In the genomic region with DNA sequence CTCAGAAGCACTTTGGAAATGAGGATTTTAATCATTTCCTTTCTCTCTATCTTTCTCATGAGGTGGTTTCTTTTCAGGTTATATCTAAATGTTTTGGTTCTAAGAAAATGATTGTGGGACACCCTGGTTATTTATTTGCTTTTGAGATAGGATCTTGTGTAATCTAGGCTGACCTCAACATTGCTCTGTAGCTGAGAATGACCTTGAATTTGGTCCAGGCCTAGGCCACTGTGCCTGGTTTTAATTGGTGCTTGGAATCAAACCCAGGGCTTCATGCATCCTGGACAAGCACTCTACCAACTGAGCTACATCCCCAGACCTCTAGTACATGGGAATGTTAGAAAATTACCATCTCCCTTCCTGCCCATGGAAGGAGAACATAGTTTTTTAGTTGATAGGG, we compare ENCODE assay signal across 27 mouse cellular contexts. TPM values are rescaled to one million over a fixed set of nuclear protein-coding genes. Genes with fewer than 3 reads are reported as not detected.
DNase-seq lines count a peak whose midpoint lies in the region; ATAC-seq lines count a peak whose summit lies in the region.
"Had no signal": no experiment of that assay in that cellular context is flagged by ENCODE, and none has a peak within 500 bp of the region (broad histone marks: within the 10 kb centered on the region; RNA-seq: fewer than 3 reads in every experiment).

No protein-coding gene starts in this region.

- no peaks in the 10 kb centered on the region for H3K36me3 ChIP-seq in kidney, embryonic 16.5 days (ENCODE audit: insufficient read depth, low read length)
- no peaks in the 10 kb centered on the region for H3K36me3 ChIP-seq in liver, embryonic 16.5 days (ENCODE audit: control insufficient read depth, insufficient read depth)
- H3K36me3 ChIP-seq in liver, embryonic 11.5 days (ENCODE audit: control insufficient read depth, insufficient read depth, low read length) = no peaks in the 10 kb centered on the region
- H3K36me3 ChIP-seq: embryonic facial prominence, embryonic 12.5 days; embryonic facial prominence, embryonic 15.5 days; hindbrain, embryonic 12.5 days; hindbrain, embryonic 15.5 days had no signal

- H3K9ac ChIP-seq in kidney, embryonic 16.5 days (replicated peaks; ENCODE audit: low read length) = no peak overlapping the region
- no peak overlapping the region for H3K9ac ChIP-seq in liver, embryonic 16.5 days (ENCODE audit: low read depth, low read length)
- H3K9ac ChIP-seq in liver, embryonic 11.5 days (ENCODE audit: low read depth, low read length) = no peak overlapping the region
- H3K9ac ChIP-seq: embryonic facial prominence, embryonic 12.5 days; embryonic facial prominence, embryonic 15.5 days; forebrain, postnatal 0 days; hindbrain, embryonic 12.5 days; hindbrain, embryonic 15.5 days had no signal

- no peak overlapping the region for H3K4me2 ChIP-seq in kidney, embryonic 16.5 days (replicated peaks; ENCODE audit: low read depth, low read length)
- no peak overlapping the region for H3K4me2 ChIP-seq in liver, embryonic 16.5 days (ENCODE audit: low read depth, low read length)
- no peak overlapping the region for H3K4me2 ChIP-seq in liver, embryonic 11.5 days
- H3K4me2 ChIP-seq: embryonic facial prominence, embryonic 12.5 days; embryonic facial prominence, embryonic 15.5 days; heart, embryonic 11.5 days; hindbrain, embryonic 12.5 days; hindbrain, embryonic 15.5 days had no signal

- peak; percentile 39 for DNase-seq in kidney, adult 11 months
- DNase-seq in kidney, postnatal 14 days = no peak
- peak; percentile 73 for DNase-seq in kidney, adult 9 months
- DNase-seq in liver, embryonic 11.5 days (ENCODE audit: low spot score) = no peak
- peak; percentile 10 for DNase-seq in 416B (ENCODE audit: low read depth)
- DNase-seq in lung, postnatal 36 days = no peak
- DNase-seq: adrenal gland, postnatal 10 days; cerebellum, adult 18-20 months; cerebellum, adult 9-10 months; cerebellum, postnatal 14 days; forebrain, postnatal 0 days; gastrocnemius, adult 2 months; gastrocnemius, postnatal 14 days; heart, adult 11 months had no signal

- no peaks in the 10 kb centered on the region for H3K9me3 ChIP-seq in kidney, embryonic 16.5 days (ENCODE audit: low read length)
- no peaks in the 10 kb centered on the region for H3K9me3 ChIP-seq in liver, embryonic 16.5 days (replicated peaks; ENCODE audit: control insufficient read depth, low read length)
- H3K9me3 ChIP-seq in liver, embryonic 11.5 days (ENCODE audit: control insufficient read depth, low read length) = no peaks in the 10 kb centered on the region
- H3K9me3 ChIP-seq: embryonic facial prominence, embryonic 12.5 days; embryonic facial prominence, embryonic 15.5 days; hindbrain, embryonic 12.5 days; hindbrain, embryonic 15.5 days had no signal

- ATAC-seq in kidney, embryonic 16.5 days (ENCODE audit: low FRiP score, low TSS enrichment) = no peak
- ATAC-seq in liver, embryonic 16.5 days (ENCODE audit: low read depth) = peak; percentile 48; the same call in 1 of the 2 replicates
- no peak for ATAC-seq in liver, embryonic 11.5 days (replicated peaks; ENCODE audit: low FRiP score)
- ATAC-seq: CD4-positive, CD25-positive, alpha-beta regulatory T cell, adult 4 months; forebrain, embryonic 14.5 days; forebrain, postnatal 0 days had no signal

- no peak overlapping the region for H3K4me3 ChIP-seq in kidney, embryonic 16.5 days (ENCODE audit: low read length)
- no peak overlapping the region for H3K4me3 ChIP-seq in liver, embryonic 16.5 days (ENCODE audit: low read depth, low read length)
- H3K4me3 ChIP-seq in liver, embryonic 11.5 days (ENCODE audit: low read depth, low read length) = no peak overlapping the region
- H3K4me3 ChIP-seq: embryonic facial prominence, embryonic 12.5 days; embryonic facial prominence, embryonic 15.5 days; gastrocnemius, adult 2 months; hindbrain, embryonic 12.5 days; hindbrain, embryonic 15.5 days had no signal

- H3K27ac ChIP-seq in kidney, embryonic 16.5 days (ENCODE audit: low read length) = no peak overlapping the region; the same call in 1 of the 2 replicates
- no peak overlapping the region for H3K27ac ChIP-seq in liver, embryonic 16.5 days (ENCODE audit: low read length)
- no peak overlapping the region for H3K27ac ChIP-seq in liver, embryonic 11.5 days (ENCODE audit: low read depth, low read length)
- H3K27ac ChIP-seq: embryonic facial prominence, embryonic 12.5 days; embryonic facial prominence, embryonic 15.5 days; hindbrain, embryonic 12.5 days; hindbrain, embryonic 15.5 days had no signal

- H3K27me3 ChIP-seq in kidney, embryonic 16.5 days (ENCODE audit: insufficient read depth, low read length) = no peaks in the 10 kb centered on the region
- H3K27me3 ChIP-seq in liver, embryonic 16.5 days (ENCODE audit: control insufficient read depth, insufficient read depth, low read depth, low read length) = no peaks in the 10 kb centered on the region
- peaks cover 3% of the 10 kb centered on the region; the same call in 1 of the 2 replicates for H3K27me3 ChIP-seq in liver, embryonic 11.5 days (replicated peaks; ENCODE audit: control insufficient read depth, insufficient read depth, low read length)
- H3K27me3 ChIP-seq: embryonic facial prominence, embryonic 15.5 days had no signal

- peaks cover 13% of the 10 kb centered on the region for H3K4me1 ChIP-seq in kidney, embryonic 16.5 days (ENCODE audit: insufficient read depth, low read length)
- H3K4me1 ChIP-seq in liver, embryonic 16.5 days (ENCODE audit: control insufficient read depth, low read depth, low read length) = no peaks in the 10 kb centered on the region
- H3K4me1 ChIP-seq in liver, embryonic 11.5 days (replicated peaks; ENCODE audit: control insufficient read depth, insufficient read depth, low read length) = no peaks in the 10 kb centered on the region
- H3K4me1 ChIP-seq: embryonic facial prominence, embryonic 12.5 days; embryonic facial prominence, embryonic 15.5 days; hindbrain, embryonic 15.5 days had no signal

RNA-seq across cellular contexts. Expression of gene Fam107a, which starts 13.7 kb away (rescaled TPM):
- polyA plus RNA-seq in kidney, embryonic 16.5 days (2015; fragmentation: Nextera tagmentation; extraction: Ambion mirVana) = 7.8 TPM in 2 replicates
- 0.02 and 0.05 TPM in 2 replicates for polyA plus RNA-seq in liver, embryonic 16.5 days (2015; fragmentation: Nextera tagmentation; extraction: Ambion mirVana)
- 0.08 and 0.53 TPM in 2 replicates for polyA plus RNA-seq in liver, embryonic 11.5 days (2014; fragmentation: Nextera tagmentation; extraction: Ambion mirVana)
- polyA plus RNA-seq: C2C12; CD4-positive, CD25-positive, alpha-beta regulatory T cell, adult 4 months had no signal

RNA-seq across cellular contexts. Expression of gene Acox2, which starts 44.9 kb away (rescaled TPM):
- polyA plus RNA-seq in kidney, embryonic 16.5 days (2015; fragmentation: Nextera tagmentation; extraction: Ambion mirVana) = 1.0 and 2.0 TPM in 2 replicates
- polyA plus RNA-seq in liver, embryonic 16.5 days (2015; fragmentation: Nextera tagmentation; extraction: Ambion mirVana) = 63.5 and 74.1 TPM in 2 replicates
- polyA plus RNA-seq in liver, embryonic 11.5 days (2014; fragmentation: Nextera tagmentation; extraction: Ambion mirVana) = 1.0 and 1.2 TPM in 2 replicates
- polyA plus RNA-seq: C2C12; CD4-positive, CD25-positive, alpha-beta regulatory T cell, adult 4 months; embryonic facial prominence, embryonic 12.5 days; forebrain, embryonic 11.5 days; forebrain, embryonic 14.5 days; heart, embryonic 14.5 days; heart, postnatal 0 days had no signal

Comparison
In these comparisons a context has a peak if more than half of its experiments do, and no peak if none do; other contexts are left out.
1. DNase-seq: peak in kidney, adult 11 months (single experiment), kidney, adult 9 months (single experiment) and 416B (single experiment); none in kidney, postnatal 14 days (single experiment), liver, embryonic 11.5 days (single experiment) and lung, postnatal 36 days (single experiment).
2. RNA of gene Acox2, which starts 44.9 kb away (polyA plus RNA-seq): 63.5 to 74.1 TPM in liver, embryonic 16.5 days; 1.0 to 2.0 TPM in kidney, embryonic 16.5 days and 1.0 to 1.2 TPM in liver, embryonic 11.5 days; every median in the first group is over 10 times any median in the second.